Mouse (Mus musculus): ENCODE data around the gene Rasal3. TPM values are rescaled to one million over a fixed set of nuclear protein-coding genes. Genes with fewer than 3 reads are reported as not detected.

Rasal3 gene
- polyA plus RNA-seq, 1 experiment from 2014 or later = 0.54 TPM

DNA sequence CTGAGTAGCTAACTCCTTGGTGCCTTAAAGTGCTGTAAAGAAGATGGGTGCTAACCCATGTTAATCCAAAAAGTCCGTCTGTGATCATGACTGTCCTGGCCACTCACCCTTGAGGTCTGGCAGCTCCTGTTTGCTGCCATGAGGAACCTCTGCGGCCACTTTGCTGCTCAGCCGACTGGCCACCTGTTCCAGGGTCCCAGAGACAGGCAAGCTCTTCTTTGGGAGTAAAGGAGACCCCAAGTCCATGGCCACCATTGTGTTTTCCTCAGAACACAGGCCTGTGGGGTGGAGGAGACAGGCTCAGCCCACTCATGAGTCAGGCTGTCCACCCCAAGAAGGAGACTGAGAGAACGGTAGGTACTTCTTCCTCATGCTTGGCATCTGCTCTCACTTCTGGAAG is 40.7 kb downstream of the Rasal3 start:
- peaks cover 28% of the 10 kb centered on the region for H3K4me1 ChIP-seq
- peak overlapping the region; percentile 84; the same call in 1 of the 2 replicates for H3K4me3 ChIP-seq
- no peak overlapping the region for H3K27ac ChIP-seq
- no peak for ATAC-seq (replicated peaks)
- H3K9me3 ChIP-seq = no peaks in the 10 kb centered on the region
- 81% methylated on average over 4 of the region's 4 CpGs for WGBS
- H3K36me3 ChIP-seq (replicated peaks) = peaks cover 41% of the 10 kb centered on the region
- H3K9ac ChIP-seq = no peak overlapping the region
- H3K4me2 ChIP-seq = peak overlapping the region; percentile 64
- H3K27me3 ChIP-seq (replicated peaks) = no peaks in the 10 kb centered on the region

- H3K27me3 ChIP-seq (replicated peaks) = no peaks in the 10 kb centered on the region
- WGBS = 90% methylated on average over 18 of the region's 18 CpGs
These were observed 43.5 kb downstream of the Rasal3 start for GRCm38 (mm10) chr17:32359928-32360327.

GRCm38 (mm10) chr17:32358943-32359340 is 44.4 kb downstream of the Rasal3 start:
- Histone ChIP-seq H3K27me3 (replicated peaks) (no peaks in the 10 kb centered on the region), H3K4me1 (peaks cover 29% of the 10 kb centered on the region), H3K36me3 (replicated peaks) (peaks cover 67% of the 10 kb centered on the region), H3K27ac (no peak overlapping the region), H3K4me3 (no peak overlapping the region), H3K9ac (no peak overlapping the region), H3K4me2 (no peak overlapping the region), H3K9me3 (no peaks in the 10 kb centered on the region)
- no peak for ATAC-seq (replicated peaks)
- 94% methylated on average over 6 of the region's 6 CpGs for WGBS

More at GRCm38 (mm10) chr17:32359928-32360327, 43.5 kb downstream of the Rasal3 start:
- ATAC-seq (replicated peaks) = no peak
- Histone ChIP-seq H3K4me2 (no peak overlapping the region), H3K9me3 (no peaks in the 10 kb centered on the region), H3K4me1 (peaks cover 25% of the 10 kb centered on the region), H3K27ac (no peak overlapping the region), H3K36me3 (replicated peaks) (peaks cover 59% of the 10 kb centered on the region), H3K9ac (no peak overlapping the region), H3K4me3 (no peak overlapping the region)

DNA sequence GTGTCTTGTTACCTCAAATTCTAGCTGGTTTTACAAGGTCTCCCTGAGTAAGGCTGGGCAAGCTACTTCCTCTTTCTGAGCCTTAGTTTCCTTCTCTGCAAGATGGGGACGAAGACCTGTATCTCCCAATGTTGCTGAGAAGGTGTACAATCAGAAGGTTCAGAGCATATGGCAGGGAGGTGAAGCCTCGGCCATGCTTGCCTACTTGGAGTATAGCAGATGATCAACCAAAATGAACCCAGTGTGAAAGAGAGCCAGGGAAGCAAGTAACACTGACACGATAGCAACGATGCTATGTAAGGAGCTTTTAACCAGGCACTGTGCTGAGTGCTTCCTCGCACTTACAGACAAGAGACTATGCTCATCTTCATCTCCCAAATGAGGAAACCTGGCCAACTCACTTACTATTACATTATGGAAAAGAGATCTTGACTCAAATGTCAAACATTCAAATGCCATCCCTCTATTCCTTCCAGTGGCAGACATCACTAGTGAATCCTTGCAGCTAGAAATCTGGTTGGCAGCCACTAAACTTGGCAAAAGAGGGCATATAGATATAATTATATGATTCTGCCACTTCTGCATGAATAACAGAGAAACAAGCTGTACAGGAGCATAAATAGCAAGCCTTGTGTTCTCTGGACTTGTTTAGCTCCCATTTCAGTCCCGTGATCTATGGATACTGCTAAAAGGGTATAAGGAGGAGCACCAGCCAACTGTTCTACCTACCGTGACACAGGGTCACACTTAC is 45.0 kb downstream of the Rasal3 start:
- H3K4me1 ChIP-seq = peaks cover 27% of the 10 kb centered on the region
- ATAC-seq (replicated peaks) = no peak
- peaks cover 67% of the 10 kb centered on the region for H3K36me3 ChIP-seq (replicated peaks)
- no peak overlapping the region for H3K9ac ChIP-seq
- H3K9me3 ChIP-seq = no peaks in the 10 kb centered on the region
- H3K4me2 ChIP-seq = no peak overlapping the region
- no peak overlapping the region for H3K27ac ChIP-seq
- WGBS = 97% methylated on average over 7 of the region's 7 CpGs
- H3K27me3 ChIP-seq (replicated peaks) = no peaks in the 10 kb centered on the region
- H3K4me3 ChIP-seq = no peak overlapping the region

GRCm38 (mm10) chr17:32356766-32357760 is 46.3 kb downstream of the Rasal3 start:
- Histone ChIP-seq H3K36me3 (replicated peaks) (peaks cover 67% of the 10 kb centered on the region), H3K27me3 (replicated peaks) (no peaks in the 10 kb centered on the region), H3K9ac (no peak overlapping the region), H3K4me3 (no peak overlapping the region), H3K9me3 (no peaks in the 10 kb centered on the region), H3K4me2 (no peak overlapping the region), H3K27ac (no peak overlapping the region), H3K4me1 (peaks cover 15% of the 10 kb centered on the region; the same call in 1 of the 2 replicates)
- no peak for ATAC-seq (replicated peaks)
- 82% methylated on average over 24 of the region's 24 CpGs for WGBS

DNA sequence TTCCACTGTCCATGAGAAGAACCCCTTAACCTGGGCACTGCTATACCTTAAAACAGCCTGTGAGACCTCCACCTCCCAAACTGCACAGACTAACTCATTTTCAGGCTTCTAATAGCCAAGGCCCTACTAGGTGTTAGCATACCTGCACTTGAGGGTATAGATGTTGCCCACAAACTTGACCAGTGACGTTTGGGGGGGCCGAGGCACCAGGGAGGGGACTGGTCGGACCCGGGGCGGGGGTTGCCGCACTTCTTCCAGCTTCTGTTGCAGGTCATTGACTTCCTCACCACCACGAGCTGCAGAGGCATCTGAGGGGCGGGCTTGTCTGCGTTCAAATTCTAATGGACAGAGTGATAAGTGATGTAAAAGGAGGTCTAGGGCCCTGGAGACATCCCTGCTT is 47.1 kb downstream of the Rasal3 start:
- Histone ChIP-seq H3K27me3 (replicated peaks) (no peaks in the 10 kb centered on the region), H3K9ac (no peak overlapping the region), H3K9me3 (no peaks in the 10 kb centered on the region), H3K4me1 (peaks cover 9% of the 10 kb centered on the region; the same call in 1 of the 2 replicates), H3K4me2 (no peak overlapping the region), H3K27ac (no peak overlapping the region), H3K36me3 (replicated peaks) (peaks cover 62% of the 10 kb centered on the region), H3K4me3 (no peak overlapping the region)
- WGBS = 84% methylated on average over 9 of the region's 9 CpGs
- ATAC-seq (replicated peaks) = no peak

- WGBS = 92% methylated on average over 6 of the region's 6 CpGs
- H3K9ac ChIP-seq = no peak overlapping the region
- no peak overlapping the region for H3K4me3 ChIP-seq
- peaks cover 14% of the 10 kb centered on the region for H3K4me1 ChIP-seq
- no peaks in the 10 kb centered on the region for H3K9me3 ChIP-seq
- peaks cover 57% of the 10 kb centered on the region for H3K36me3 ChIP-seq (replicated peaks)
- no peak overlapping the region for H3K4me2 ChIP-seq
- no peaks in the 10 kb centered on the region for H3K27me3 ChIP-seq (replicated peaks)
- H3K27ac ChIP-seq = 0 out of 2 replicates have a peak overlapping the region, but pooled peaks have one; percentile 46
- ATAC-seq (replicated peaks) = no peak
These were observed 48.4 kb downstream of the Rasal3 start for GRCm38 (mm10) chr17:32355031-32355430.

DNA sequence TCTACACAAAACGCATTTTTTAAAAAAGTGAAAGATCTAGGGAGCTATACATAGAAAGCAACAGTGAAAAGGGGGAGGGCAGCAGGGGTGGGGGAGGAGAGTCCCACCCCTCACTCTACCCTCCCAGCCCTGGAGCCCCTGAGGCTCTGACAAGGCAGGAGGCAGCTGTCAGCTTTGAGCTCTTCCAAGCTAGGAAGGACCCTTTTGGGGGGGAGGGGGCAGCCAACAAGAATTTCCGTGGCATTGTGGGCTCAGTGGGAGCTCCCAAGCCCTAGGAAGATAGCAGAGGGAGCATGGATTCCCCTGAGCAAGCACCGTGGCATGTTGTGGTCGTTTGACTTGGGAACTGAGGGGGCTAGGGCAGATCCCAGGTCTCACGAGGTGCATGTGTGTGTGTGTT is 49.2 kb downstream of the Rasal3 start:
- peaks cover 49% of the 10 kb centered on the region for H3K36me3 ChIP-seq (replicated peaks)
- H3K27me3 ChIP-seq (replicated peaks) = no peaks in the 10 kb centered on the region
- ATAC-seq (replicated peaks) = no peak
- H3K27ac ChIP-seq = peak overlapping the region; percentile 46; the same call in 1 of the 2 replicates
- H3K4me3 ChIP-seq = no peak overlapping the region
- H3K4me2 ChIP-seq = no peak overlapping the region
- H3K9ac ChIP-seq = no peak overlapping the region
- H3K9me3 ChIP-seq = no peaks in the 10 kb centered on the region
- H3K4me1 ChIP-seq = peaks cover 21% of the 10 kb centered on the region
- WGBS = 38% methylated on average over 5 of the region's 5 CpGs

- 52% methylated on average over 4 of the region's 4 CpGs for WGBS
- H3K27ac ChIP-seq = peak overlapping the region; percentile 46; the same call in 1 of the 2 replicates
- no peak overlapping the region for H3K4me2 ChIP-seq
- H3K9ac ChIP-seq = no peak overlapping the region
- no peak for ATAC-seq (replicated peaks)
- peaks cover 44% of the 10 kb centered on the region for H3K36me3 ChIP-seq (replicated peaks)
- H3K9me3 ChIP-seq = no peaks in the 10 kb centered on the region
- H3K4me3 ChIP-seq = no peak overlapping the region
- no peaks in the 10 kb centered on the region for H3K27me3 ChIP-seq (replicated peaks)
- H3K4me1 ChIP-seq = peaks cover 26% of the 10 kb centered on the region
These were observed 49.7 kb downstream of the Rasal3 start for GRCm38 (mm10) chr17:32353696-32354095.

DNA sequence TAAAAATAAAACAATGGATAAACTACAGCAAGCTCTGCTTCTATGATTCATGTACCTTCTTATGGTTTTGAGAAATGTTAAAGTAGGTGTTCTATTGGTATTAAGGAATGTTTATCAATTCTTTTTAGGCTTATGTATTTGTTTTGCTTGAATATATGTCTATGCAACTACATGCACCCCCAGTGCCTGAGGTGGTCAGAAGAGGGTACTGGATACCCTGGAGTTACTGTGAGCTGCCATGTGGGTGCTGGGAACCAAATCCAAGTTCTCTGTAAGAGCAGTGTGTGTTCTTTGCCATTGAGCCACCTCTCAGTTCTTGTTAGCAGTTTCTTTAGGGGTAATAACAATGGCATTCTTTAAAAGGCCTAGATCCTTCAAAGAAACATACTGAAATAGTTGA is 51.7 kb downstream of the Rasal3 start:
- Histone ChIP-seq H3K4me3 (no peak overlapping the region), H3K4me1 (peaks cover 39% of the 10 kb centered on the region), H3K27ac (no peak overlapping the region), H3K36me3 (replicated peaks) (peaks cover 24% of the 10 kb centered on the region), H3K9ac (no peak overlapping the region), H3K4me2 (no peak overlapping the region), H3K9me3 (no peaks in the 10 kb centered on the region), H3K27me3 (replicated peaks) (no peaks in the 10 kb centered on the region)
- no peak for ATAC-seq (replicated peaks)

GRCm38 (mm10) chr17:32351269-32351668 is 52.1 kb downstream of the Rasal3 start:
- peak overlapping the region; percentile 71 for H3K4me2 ChIP-seq
- H3K4me3 ChIP-seq = peak overlapping the region; percentile 89; the same call in 1 of the 2 replicates
- 73% methylated on average over 3 of the region's 3 CpGs for WGBS
- peaks cover 21% of the 10 kb centered on the region for H3K36me3 ChIP-seq (replicated peaks)
- no peaks in the 10 kb centered on the region for H3K9me3 ChIP-seq
- H3K27ac ChIP-seq = no peak overlapping the region
- no peak overlapping the region for H3K9ac ChIP-seq
- no peaks in the 10 kb centered on the region for H3K27me3 ChIP-seq (replicated peaks)
- ATAC-seq (replicated peaks) = no peak
- peaks cover 39% of the 10 kb centered on the region for H3K4me1 ChIP-seq

DNA sequence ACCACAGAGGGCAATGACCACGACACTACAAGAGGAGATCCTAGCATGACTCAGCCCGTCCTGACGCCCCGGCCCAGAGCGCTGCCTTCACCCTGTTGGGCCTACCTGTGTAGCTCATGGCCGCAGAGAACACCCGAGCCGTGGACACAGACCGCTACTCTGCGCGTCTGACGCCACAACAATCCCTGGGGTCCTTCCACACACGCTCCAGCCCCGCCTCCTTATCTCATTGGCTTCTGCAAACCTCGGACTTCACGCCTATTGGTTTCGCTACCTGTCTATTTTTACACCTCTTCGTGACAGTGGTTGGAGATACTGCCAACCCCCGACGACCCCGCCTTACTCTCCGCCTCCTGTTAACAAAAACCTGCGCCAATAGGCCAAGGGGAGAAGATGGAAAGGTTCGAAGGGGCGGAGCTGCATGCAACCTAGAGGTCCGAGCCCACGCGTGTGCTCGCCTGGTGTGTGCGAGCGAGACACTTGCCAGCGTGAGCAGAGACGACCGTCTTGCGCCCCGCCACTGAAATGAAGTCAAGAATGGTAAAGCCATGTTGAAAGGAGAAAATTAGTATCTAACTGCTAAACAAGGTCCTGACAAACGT is 52.9 kb downstream of the Rasal3 start, which contains the start of gene Akap8l:
Gene Akap8l, minus strand, starts transcription at position 226 of the 602 bp plus-strand sequence.
- Histone ChIP-seq H3K9ac (peak within 1 kb of the TSS; percentile 88), H3K4me3 (peak within 1 kb of the TSS; percentile 89), H3K36me3 (replicated peaks) (peaks cover 13% of the 10 kb centered on the region), H3K9me3 (no peaks in the 10 kb centered on the region), H3K27ac (peak within 1 kb of the TSS; percentile 94), H3K27me3 (replicated peaks) (no peaks in the 10 kb centered on the region), H3K4me2 (peak within 1 kb of the TSS; percentile 71), H3K4me1 (peaks cover 39% of the 10 kb centered on the region)
- WGBS = under 1% methylated on average over 37 of the region's 37 CpGs
- ATAC-seq (replicated peaks) = peak; percentile 98

Data from midbrain, embryonic 15.5 days (tissue).